Mouse (Mus musculus): ENCODE measurements at regions not wholly inside any gene's neighbourhood (a gene's known extent, or its start where the extent isn't known, plus 50 kb on each side); places are given as distances from the start of the nearest gene placed in this dataset.

- no peak for TF ChIP-seq CTCF (IDR thresholded peaks at IDR 0.05)
- TF ChIP-seq EP300 (IDR thresholded peaks at IDR 0.05): no peak
Observed at GRCm38 (mm10) chr16:97252997-97253635, 82.6 kb upstream of the Dscam start.

All from lung, postnatal 0 days (tissue).